Mouse (Mus musculus) brain, adult 2 months (tissue): ENCODE data around the gene Jak3.

Source experiments
- DNase-seq: peaks from one replicate; pipeline ENCODE4 v3.0.0; 2011; ENCODE audit warnings: low read depth, low spot score

Gene Jak3

GRCm38 (mm10) chr8:71665331-71666130, 10.6 kb upstream of the Jak3 start:
- no peak for DNase-seq

- peak; percentile 63 for DNase-seq
These were observed 9.2 kb upstream of the Jak3 start for GRCm38 (mm10) chr8:71666855-71667254.

GRCm38 (mm10) chr8:71667256-71667655, 8.8 kb upstream of the Jak3 start:
- DNase-seq, result no peak

- DNase-seq, result peak; percentile 73
These were observed 7.7 kb upstream of the Jak3 start for GRCm38 (mm10) chr8:71668220-71668975.

- DNase-seq, result no peak
These were observed 5.9 kb upstream of the Jak3 start for GRCm38 (mm10) chr8:71670198-71670597.

- peak; percentile 92 for DNase-seq
These were observed 5.2 kb upstream of the Jak3 start for GRCm38 (mm10) chr8:71670621-71671548.

- peak; percentile 97 for DNase-seq
These were observed 4.5 kb upstream of the Jak3 start, which contains the start of gene Unc13a for GRCm38 (mm10) chr8:71671549-71671965. Unc13a (minus strand) TSS chr8:71671757.

GRCm38 (mm10) chr8:71672168-71672735, 3.8 kb upstream of the Jak3 start:
- DNase-seq, result peak; percentile 64

- DNase-seq, result no peak
These were observed 2.0 kb upstream of the Jak3 start for GRCm38 (mm10) chr8:71674071-71674470.

- DNase-seq, result no peak
These were observed 558 bp upstream of the Jak3 start for GRCm38 (mm10) chr8:71675456-71676019.

- DNase-seq, result no peak
These were observed 707 bp downstream of the Jak3 start for GRCm38 (mm10) chr8:71676803-71677202.

GRCm38 (mm10) chr8:71677555-71677954, 1.5 kb downstream of the Jak3 start:
- no peak for DNase-seq

- DNase-seq, result no peak
These were observed 2.1 kb downstream of the Jak3 start for GRCm38 (mm10) chr8:71678216-71678615.

GRCm38 (mm10) chr8:71679116-71679515, 3.0 kb downstream of the Jak3 start:
- DNase-seq, result no peak

GRCm38 (mm10) chr8:71679550-71680168, 3.6 kb downstream of the Jak3 start:
- DNase-seq, result no peak

GRCm38 (mm10) chr8:71680471-71680870, 4.4 kb downstream of the Jak3 start:
- no peak for DNase-seq

GRCm38 (mm10) chr8:71681369-71681915, 5.3 kb downstream of the Jak3 start:
- DNase-seq, result no peak

GRCm38 (mm10) chr8:71682832-71683231, 6.7 kb downstream of the Jak3 start:
- no peak for DNase-seq

GRCm38 (mm10) chr8:71684701-71685100, 8.6 kb downstream of the Jak3 start:
- DNase-seq, result no peak

GRCm38 (mm10) chr8:71685573-71685972, 9.5 kb downstream of the Jak3 start:
- peak; percentile 57 for DNase-seq
